8 mouse cellular contexts compared by ENCODE assay signal in the genomic region with DNA sequence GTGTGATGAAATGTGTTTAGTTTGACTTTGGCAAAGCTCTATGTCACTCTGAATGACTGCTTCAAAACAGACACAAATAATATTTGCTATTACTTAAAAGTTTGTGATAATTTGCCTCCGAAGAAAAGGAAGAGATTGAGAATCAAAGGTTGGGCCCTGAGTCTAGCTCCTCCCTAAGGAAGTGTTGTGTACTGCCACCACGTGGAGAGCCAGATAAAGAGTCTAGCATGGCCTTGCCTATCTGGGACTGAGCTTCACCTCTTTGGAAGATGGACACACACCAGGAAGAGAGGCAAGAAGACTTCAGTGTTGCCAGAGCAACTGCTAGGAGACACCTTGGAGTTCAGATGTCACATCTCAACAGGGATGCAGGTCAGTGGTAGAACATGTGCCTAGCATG.
DNase-seq lines count a peak whose midpoint lies in the region; ATAC-seq and TF ChIP-seq lines count a peak whose summit lies in the region.

No protein-coding gene starts in this region.

- no peak overlapping the region for H3K4me3 ChIP-seq in kidney, adult 2 months (ENCODE audit: insufficient read depth, low read depth, low read length)
- H3K4me3 ChIP-seq in kidney, embryonic 16.5 days (ENCODE audit: low read length), result no peak overlapping the region
- no peak overlapping the region for H3K4me3 ChIP-seq in C2C12 (ENCODE audit: insufficient read depth, poor library complexity, severe bottlenecking)
- no peak overlapping the region for H3K4me3 ChIP-seq in embryonic fibroblast, embryonic 13.5 days (ENCODE audit: insufficient read depth, low read length)
- H3K4me3 ChIP-seq in midbrain, embryonic 10.5 days, result no peak overlapping the region

- H3K4me2 ChIP-seq in kidney, embryonic 16.5 days (replicated peaks; ENCODE audit: low read depth, low read length), result no peak overlapping the region

- no peaks in the 10 kb centered on the region for H3K36me3 ChIP-seq in kidney, adult 2 months (ENCODE audit: control insufficient read depth, insufficient read depth, low read length)
- H3K36me3 ChIP-seq in kidney, embryonic 16.5 days (ENCODE audit: insufficient read depth, low read length), result no peaks in the 10 kb centered on the region
- H3K36me3 ChIP-seq in C2C12 (ENCODE audit: control insufficient read depth, insufficient read depth), result no peaks in the 10 kb centered on the region
- no peaks in the 10 kb centered on the region for H3K36me3 ChIP-seq in midbrain, embryonic 10.5 days

- DNase-seq in kidney, adult 2 months, result peak; percentile 74
- peak; percentile 70 for DNase-seq in adrenal gland, adult 2 months
- peak; percentile 62 for DNase-seq in kidney, postnatal 14 days
- DNase-seq in retina, postnatal 7 days (ENCODE audit: low read depth, low spot score), result peak; percentile 8
- DNase-seq in midbrain, embryonic 10.5 days (ENCODE audit: low spot score), result no peak

- no peak overlapping the region for H3K9ac ChIP-seq in kidney, embryonic 16.5 days (replicated peaks; ENCODE audit: low read length)

- peaks cover 15% of the 10 kb centered on the region for H3K4me1 ChIP-seq in kidney, adult 2 months (ENCODE audit: control insufficient read depth, insufficient read depth, low read length)
- peaks cover 29% of the 10 kb centered on the region for H3K4me1 ChIP-seq in kidney, embryonic 16.5 days (ENCODE audit: insufficient read depth, low read length)
- no peaks in the 10 kb centered on the region for H3K4me1 ChIP-seq in embryonic fibroblast, embryonic 13.5 days (ENCODE audit: control insufficient read depth, insufficient read depth, low read length)
- peaks cover 17% of the 10 kb centered on the region for H3K4me1 ChIP-seq in midbrain, embryonic 10.5 days

- no peak overlapping the region for H3ac ChIP-seq in C2C12 (ENCODE audit: control insufficient read depth, insufficient read length, low read depth)

- H3K27ac ChIP-seq in kidney, adult 2 months (ENCODE audit: insufficient read depth, low read depth, low read length), result no peak overlapping the region
- no peak overlapping the region for H3K27ac ChIP-seq in kidney, embryonic 16.5 days (ENCODE audit: low read length)
- no peak overlapping the region for H3K27ac ChIP-seq in embryonic fibroblast, embryonic 13.5 days (ENCODE audit: insufficient read depth, low read length)
- no peak overlapping the region for H3K27ac ChIP-seq in midbrain, embryonic 10.5 days (replicated peaks)

- peak; percentile 86 for TF ChIP-seq CTCF in kidney, adult 2 months (conservative IDR thresholded peaks at IDR 0.05; ENCODE audit: insufficient read depth, insufficient read length, low read depth, low read length)
- TF ChIP-seq CTCF in C2C12 (IDR thresholded peaks at IDR 0.05; ENCODE audit: control insufficient read depth, insufficient read depth, insufficient read length), result peak; percentile 22
- TF ChIP-seq CTCF in embryonic fibroblast, embryonic 13.5 days (IDR thresholded peaks at IDR 0.05; ENCODE audit: borderline replicate concordance, insufficient read depth, low read length), result peak; percentile 30; the same call in 1 of the 2 replicates

- H3K79me2 ChIP-seq in C2C12 (ENCODE audit: control insufficient read depth, insufficient read depth), result no peaks in the 10 kb centered on the region

- TF ChIP-seq POLR2A in kidney, adult 2 months (IDR thresholded peaks at IDR 0.05; ENCODE audit: low read depth, low read length), result no peak
- TF ChIP-seq POLR2A in embryonic fibroblast, embryonic 13.5 days (IDR thresholded peaks at IDR 0.05; ENCODE audit: low read depth, low read length), result no peak

- H3K79me3 ChIP-seq in C2C12 (ENCODE audit: low read depth), result no peaks in the 10 kb centered on the region

- 22% methylated on average over 2 of the region's 2 CpGs for WGBS in kidney, adult 2 months
- 20% methylated on average over 2 of the region's 2 CpGs for WGBS in kidney, embryonic 16.5 days
- 42% methylated on average over 2 of the region's 2 CpGs for WGBS in midbrain, embryonic 10.5 days

- no peak for ATAC-seq in kidney, embryonic 16.5 days (ENCODE audit: low FRiP score, low TSS enrichment)

- H3K9me3 ChIP-seq in kidney, embryonic 16.5 days (ENCODE audit: low read length), result no peaks in the 10 kb centered on the region
- H3K9me3 ChIP-seq in midbrain, embryonic 10.5 days (replicated peaks), result no peaks in the 10 kb centered on the region

- H3K27me3 ChIP-seq in kidney, adult 2 months (replicated peaks; ENCODE audit: control insufficient read depth, insufficient read depth, low read length), result no peaks in the 10 kb centered on the region
- H3K27me3 ChIP-seq in kidney, embryonic 16.5 days (ENCODE audit: insufficient read depth, low read length), result no peaks in the 10 kb centered on the region
- no peaks in the 10 kb centered on the region for H3K27me3 ChIP-seq in C2C12 (ENCODE audit: control insufficient read depth, insufficient read depth, insufficient read length)
- H3K27me3 ChIP-seq in midbrain, embryonic 10.5 days (ENCODE audit: low read depth, poor library complexity, severe bottlenecking), result peaks cover 20% of the 10 kb centered on the region

TF ChIP-seq in C2C12, 6 proteins besides CTCF, POLR2A, EP300 and RAD21:
- TF ChIP-seq CEBPB (IDR thresholded peaks at IDR 0.05; ENCODE audit: low read depth), result no peak
- no peak for TF ChIP-seq MYOD1 (IDR thresholded peaks at IDR 0.05; ENCODE audit: control insufficient read depth, insufficient read length, low read depth)
- TF ChIP-seq MAX (IDR thresholded peaks at IDR 0.05), result no peak
- no peak for TF ChIP-seq USF1 (IDR thresholded peaks at IDR 0.05; ENCODE audit: low read depth)
- no peak for TF ChIP-seq FOSL1 (IDR thresholded peaks at IDR 0.05; ENCODE audit: insufficient read depth, low read length, poor library complexity, severe bottlenecking)
- TF ChIP-seq MYOG (IDR thresholded peaks at IDR 0.05; ENCODE audit: control insufficient read depth, extremely low read depth, insufficient read length), result no peak

Comparison
In these comparisons a context has a peak if more than half of its experiments do, and no peak if none do; other contexts are left out.
1. CTCF ChIP-seq: peak in every context shown above with its lines; median percentile 86 in kidney, adult 2 months; 30 in embryonic fibroblast, embryonic 13.5 days; 22 in C2C12.